27 mouse cellular contexts compared by ENCODE assay signal in the genomic region with DNA sequence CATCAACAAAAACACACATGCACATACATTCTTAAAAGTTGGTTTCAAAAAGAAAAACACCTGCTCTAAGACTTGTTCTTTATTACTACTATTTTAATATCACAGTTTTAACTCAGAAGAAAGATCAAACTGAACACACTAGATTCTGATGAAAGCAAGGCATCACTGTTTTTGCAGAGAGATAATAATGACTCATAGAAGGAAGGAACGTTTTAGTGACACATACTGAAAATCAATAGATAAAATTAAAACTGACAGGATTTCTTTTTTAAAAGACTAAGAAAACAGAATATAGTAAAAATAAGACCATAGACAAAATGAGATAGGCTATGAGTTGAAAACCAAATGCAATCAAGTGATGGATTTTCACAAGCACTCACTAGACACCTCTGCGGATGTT. TPM values are rescaled to one million over a fixed set of nuclear protein-coding genes. Genes with fewer than 3 reads are reported as not detected.
"Had no signal": no experiment of that assay in that cellular context is flagged by ENCODE, and none has a peak within 500 bp of the region (broad histone marks: within the 10 kb centered on the region; RNA-seq: fewer than 3 reads in every experiment).

No protein-coding gene starts in this region.

- H3K9me3 ChIP-seq: embryonic facial prominence, embryonic 10.5 days; embryonic facial prominence, embryonic 12.5 days; embryonic facial prominence, embryonic 13.5 days; embryonic facial prominence, embryonic 15.5 days; forebrain, embryonic 10.5 days; forebrain, embryonic 12.5 days; forebrain, embryonic 13.5 days; forebrain, embryonic 15.5 days; heart, embryonic 10.5 days had no signal

- H3K27me3 ChIP-seq: embryonic facial prominence, embryonic 12.5 days; embryonic facial prominence, embryonic 13.5 days; embryonic facial prominence, embryonic 15.5 days; forebrain, embryonic 12.5 days; forebrain, embryonic 13.5 days; forebrain, embryonic 15.5 days had no signal

- H3K27ac ChIP-seq: embryonic facial prominence, embryonic 10.5 days; embryonic facial prominence, embryonic 12.5 days; embryonic facial prominence, embryonic 13.5 days; embryonic facial prominence, embryonic 15.5 days; forebrain, embryonic 10.5 days; forebrain, embryonic 12.5 days; forebrain, embryonic 13.5 days; forebrain, embryonic 15.5 days; heart, adult 2 months; heart, embryonic 10.5 days had no signal

- H3K4me1 ChIP-seq: embryonic facial prominence, embryonic 10.5 days; embryonic facial prominence, embryonic 12.5 days; embryonic facial prominence, embryonic 15.5 days; forebrain, embryonic 10.5 days; forebrain, embryonic 12.5 days; heart, embryonic 10.5 days had no signal

- DNase-seq: cerebellum, adult 9-11 months; cerebellum, postnatal 10 days; cerebellum, postnatal 14 days; cerebellum, postnatal 25 days; cerebellum, postnatal 36 days; embryo, embryonic 11 days; forebrain, postnatal 0 days; gastrocnemius, adult 2 months; gastrocnemius, postnatal 10 days; gastrocnemius, postnatal 14 days; gastrocnemius, postnatal 25 days; gastrocnemius, postnatal 36 days; heart, adult 11 months; heart, adult 18-20 months; heart, adult 2 months had no signal

- H3K4me3 ChIP-seq: embryonic facial prominence, embryonic 10.5 days; embryonic facial prominence, embryonic 12.5 days; embryonic facial prominence, embryonic 13.5 days; embryonic facial prominence, embryonic 15.5 days; erythroblast, embryonic 14.5 days; forebrain, embryonic 10.5 days; forebrain, embryonic 12.5 days; forebrain, embryonic 13.5 days; forebrain, embryonic 15.5 days; gastrocnemius, adult 2 months; heart, adult 2 months; heart, embryonic 10.5 days had no signal

- H3K9ac ChIP-seq: embryonic facial prominence, embryonic 12.5 days; embryonic facial prominence, embryonic 13.5 days; embryonic facial prominence, embryonic 15.5 days; forebrain, embryonic 12.5 days; forebrain, embryonic 13.5 days; forebrain, embryonic 15.5 days; forebrain, postnatal 0 days had no signal

RNA-seq across cellular contexts. Expression of gene Ropn1l, which starts 51.5 kb away (rescaled TPM):
- total RNA-seq: gastrocnemius, adult 18-20 months; gastrocnemius, adult 2 months; gastrocnemius, adult 8-10 months; gastrocnemius, postnatal 25 days; heart, adult 18-20 months; heart, adult 2 months had no signal
